Mouse (Mus musculus): ENCODE results near the gene Wdr82. TPM values are rescaled to one million over a fixed set of nuclear protein-coding genes. Genes with fewer than 3 reads are reported as not detected.

Gene Wdr82
- total and polyA plus RNA-seq, 3 experiments: 70.4 to 131 (median 100) TPM

- no peak for TF ChIP-seq NELFE (IDR thresholded peaks at IDR 0.05; ENCODE audit: low read depth, low read length)
- DNase-seq (ENCODE audit: extremely low read depth): no peak
- no peak overlapping the region for H3K4me2 ChIP-seq (ENCODE audit: insufficient read depth, low read depth, poor library complexity, severe bottlenecking)
- in situ Hi-C loops (cut with MboI; ENCODE audit: low pct_ligation_motif_present, low pct_unique_long_range_greater_than_20kb, low sequenced_read_pairs) (no loop called here), dilution Hi-C loops (cut with MboI; ENCODE audit: extremely low pct_ligation_motif_present, extremely low pct_unique_long_range_greater_than_20kb, low sequenced_read_pairs) (no loop called here)
- H3K79me2 ChIP-seq (replicated peaks; ENCODE audit: control insufficient read depth, extremely low read depth, insufficient read depth, poor library complexity, severe bottlenecking): peaks cover 35% of the 10 kb centered on the region
- H3K36me3 ChIP-seq (replicated peaks in 1 of 2; ENCODE audit: control insufficient read depth in 1 of 2, insufficient read depth in 1 of 2, low read length in 1 of 2): peaks cover 76 to 98% of the 10 kb centered on the region in 2 experiments
- H3K9me3 ChIP-seq (replicated peaks; ENCODE audit: low read length): no peaks in the 10 kb centered on the region
- no peak overlapping the region for H3K9ac ChIP-seq (ENCODE audit: insufficient read depth, low read depth)
- H3K27me3 ChIP-seq (replicated peaks): no peaks in the 10 kb centered on the region
- H3K27ac ChIP-seq (ENCODE audit: insufficient read depth, low read depth): no peak overlapping the region
- no peaks in the 10 kb centered on the region for H3K4me1 ChIP-seq (ENCODE audit: control insufficient read depth in 1 of 2, insufficient read depth in 2 of 2)
- H3K4me3 ChIP-seq (replicated peaks in 1 of 3; ENCODE audit: low read depth in 2 of 3, low read length in 2 of 3, poor library complexity in 1 of 3): no peak overlapping the region
These were observed 11.4 kb downstream of the Wdr82 start for GRCm38 (mm10) chr9:106182146-106182545.

- H3K27me3 ChIP-seq (replicated peaks): no peaks in the 10 kb centered on the region
- no peaks in the 10 kb centered on the region for H3K4me1 ChIP-seq (ENCODE audit: control insufficient read depth in 1 of 2, insufficient read depth in 2 of 2)
- TF ChIP-seq MAX (IDR thresholded peaks at IDR 0.05; ENCODE audit: low read length) (no peak), USF2 (conservative IDR thresholded peaks at IDR 0.05; ENCODE audit: low read depth, low read length) (no peak), ZNF384 (IDR thresholded peaks at IDR 0.05; ENCODE audit: low read depth, low read length) (no peak), EP300 (IDR thresholded peaks at IDR 0.05; ENCODE audit: low read length) (no peak), ZKSCAN1 (IDR thresholded peaks at IDR 0.05; ENCODE audit: borderline replicate concordance, low read depth, low read length) (no peak), BHLHE40 (IDR thresholded peaks at IDR 0.05; ENCODE audit: low read depth, low read length) (no peak), MYC (IDR thresholded peaks at IDR 0.05; ENCODE audit: low read depth, low read length) (no peak), ZC3H11A (IDR thresholded peaks at IDR 0.05; ENCODE audit: low read depth, low read length) (no peak), PAX5 (IDR thresholded peaks at IDR 0.05; ENCODE audit: low read length) (no peak), TCF12 (IDR thresholded peaks at IDR 0.05; ENCODE audit: low read depth, low read length) (no peak), POLR2A (IDR thresholded peaks at IDR 0.05; ENCODE audit: low read depth, low read length) (no peak)
- dilution Hi-C loops (cut with MboI; ENCODE audit: extremely low pct_ligation_motif_present, extremely low pct_unique_long_range_greater_than_20kb, low sequenced_read_pairs): no loop called here
- no peak for DNase-seq (ENCODE audit: extremely low read depth)
- in situ Hi-C loops (cut with MboI; ENCODE audit: low pct_ligation_motif_present, low pct_unique_long_range_greater_than_20kb, low sequenced_read_pairs): no loop called here
- peaks cover 19% of the 10 kb centered on the region for H3K79me2 ChIP-seq (replicated peaks; ENCODE audit: control insufficient read depth, extremely low read depth, insufficient read depth, poor library complexity, severe bottlenecking)
- H3K27ac ChIP-seq (ENCODE audit: insufficient read depth, low read depth): no peak overlapping the region
- H3K4me2 ChIP-seq (ENCODE audit: insufficient read depth, low read depth, poor library complexity, severe bottlenecking): no peak overlapping the region
- H3K9me3 ChIP-seq (replicated peaks; ENCODE audit: low read length): no peaks in the 10 kb centered on the region
- H3K36me3 ChIP-seq (replicated peaks in 1 of 2; ENCODE audit: control insufficient read depth in 1 of 2, insufficient read depth in 1 of 2, low read length in 1 of 2): peaks cover 80 to 98% of the 10 kb centered on the region in 2 experiments
- H3K9ac ChIP-seq (ENCODE audit: insufficient read depth, low read depth): no peak overlapping the region
- H3K4me3 ChIP-seq (replicated peaks in 1 of 3; ENCODE audit: low read depth in 2 of 3, low read length in 2 of 3, poor library complexity in 1 of 3): no peak overlapping the region
These were observed 13.3 kb downstream of the Wdr82 start for GRCm38 (mm10) chr9:106183996-106184395.

GRCm38 (mm10) chr9:106191355-106191754, 20.6 kb downstream of the Wdr82 start:
- DNase-seq (ENCODE audit: extremely low read depth): no peak
- H3K27me3 ChIP-seq (replicated peaks): no peaks in the 10 kb centered on the region
- H3K27ac ChIP-seq (ENCODE audit: insufficient read depth, low read depth): no peak overlapping the region
- no peaks in the 10 kb centered on the region for H3K79me2 ChIP-seq (replicated peaks; ENCODE audit: control insufficient read depth, extremely low read depth, insufficient read depth, poor library complexity, severe bottlenecking)
- H3K9ac ChIP-seq (ENCODE audit: insufficient read depth, low read depth): no peak overlapping the region
- no peak for TF ChIP-seq RCOR1 (conservative IDR thresholded peaks at IDR 0.05; ENCODE audit: low read depth, low read length)
- TF ChIP-seq USF2 (conservative IDR thresholded peaks at IDR 0.05; ENCODE audit: low read depth, low read length): no peak
- no peak for TF ChIP-seq MAX (IDR thresholded peaks at IDR 0.05; ENCODE audit: low read length)
- no peak for TF ChIP-seq MAZ (IDR thresholded peaks at IDR 0.05; ENCODE audit: low read depth, low read length)
- TF ChIP-seq TCF12 (IDR thresholded peaks at IDR 0.05; ENCODE audit: low read depth, low read length): no peak
- no peak for TF ChIP-seq TBP (conservative IDR thresholded peaks at IDR 0.05; ENCODE audit: low read depth, low read length)
- TF ChIP-seq CTCF (conservative IDR thresholded peaks at IDR 0.05 in 1 of 2, IDR thresholded peaks at IDR 0.05 in 1 of 2; ENCODE audit: low read depth in 2 of 2, low read length in 2 of 2): no peak
- TF ChIP-seq UBTF (IDR thresholded peaks at IDR 0.05; ENCODE audit: low read depth, low read length): no peak
- TF ChIP-seq JUND (conservative IDR thresholded peaks at IDR 0.05; ENCODE audit: low read depth, low read length): no peak
- TF ChIP-seq MYC (IDR thresholded peaks at IDR 0.05; ENCODE audit: low read depth, low read length): no peak
- TF ChIP-seq BHLHE40 (IDR thresholded peaks at IDR 0.05; ENCODE audit: low read depth, low read length): no peak
- TF ChIP-seq MEF2A (IDR thresholded peaks at IDR 0.05; ENCODE audit: borderline replicate concordance, low read depth, low read length): no peak
- no peaks in the 10 kb centered on the region for H3K9me3 ChIP-seq (replicated peaks; ENCODE audit: low read length)
- H3K4me2 ChIP-seq (ENCODE audit: insufficient read depth, low read depth, poor library complexity, severe bottlenecking): no peak overlapping the region
- H3K4me3 ChIP-seq (replicated peaks in 1 of 3; ENCODE audit: low read depth in 2 of 3, low read length in 2 of 3, poor library complexity in 1 of 3): no peak overlapping the region
- peaks cover 77 to 86% of the 10 kb centered on the region in 2 experiments for H3K36me3 ChIP-seq (replicated peaks in 1 of 2; ENCODE audit: control insufficient read depth in 1 of 2, insufficient read depth in 1 of 2, low read length in 1 of 2)
- peaks cover 7 to 43% of the 10 kb centered on the region in 2 experiments for H3K4me1 ChIP-seq (ENCODE audit: control insufficient read depth in 1 of 2, insufficient read depth in 2 of 2)
- dilution Hi-C loops (cut with MboI; ENCODE audit: extremely low pct_ligation_motif_present, extremely low pct_unique_long_range_greater_than_20kb, low sequenced_read_pairs): no loop called here
- in situ Hi-C loops (cut with MboI; ENCODE audit: low pct_ligation_motif_present, low pct_unique_long_range_greater_than_20kb, low sequenced_read_pairs): no loop called here
